Mouse (Mus musculus) liver, embryonic 14 days (tissue): ENCODE results near the gene Cds1. TPM values are rescaled to one million over a fixed set of nuclear protein-coding genes. Genes with fewer than 3 reads are reported as not detected.

Source experiments
- polyA plus RNA-seq: library from polyadenylated mRNA; depleted of rRNA; stranded (reverse); fragments of >200 nt; gene quantifications from 2 replicates; pipeline ENCODE4 v1.2.3, GENCODE M21; 2012; rRNA removed

The Cds1 gene
- polyA plus RNA-seq = 0.25 and 0.32 TPM in 2 replicates

GRCm38 (mm10) chr5:101764554-101765347 lies at the start of gene Cds1:
Cds1 (plus strand) TSS chr5:101765130.

Other genes with a start within 250 kb of the Cds1 start
- 0.02 TPM in 1 of 2 replicates, not detected in the other for gene Nkx6-1, start 100.1 kb upstream of the Cds1 start, polyA plus RNA-seq